Mouse (Mus musculus) heart, adult 18-20 months (tissue): Measurements from ENCODE around the gene Ms4a4b. TPM values are rescaled to one million over a fixed set of nuclear protein-coding genes. Genes with fewer than 3 reads are reported as not detected.
"Not testable (repeated sequence)": the region's sequence is repeated elsewhere in the genome, so short reads cannot be mapped to it uniquely, and the experiment has no call there.

Source experiments
- DNase-seq, 2 experiments: peaks; one replicate each; pipeline ENCODE4 v3.0.0; 2021 to 2022; ENCODE audit warnings: mixed read lengths in 1 of 2
- total RNA-seq, 2 experiments: library from RNA; stranded (reverse); gene quantifications; 2 replicates each; pipeline ENCODE4 v1.2.3; 2021

The Ms4a4b gene
- total RNA-seq, 2 experiments from 2014 or later: 1.1 to 5.0 TPM

DNA sequence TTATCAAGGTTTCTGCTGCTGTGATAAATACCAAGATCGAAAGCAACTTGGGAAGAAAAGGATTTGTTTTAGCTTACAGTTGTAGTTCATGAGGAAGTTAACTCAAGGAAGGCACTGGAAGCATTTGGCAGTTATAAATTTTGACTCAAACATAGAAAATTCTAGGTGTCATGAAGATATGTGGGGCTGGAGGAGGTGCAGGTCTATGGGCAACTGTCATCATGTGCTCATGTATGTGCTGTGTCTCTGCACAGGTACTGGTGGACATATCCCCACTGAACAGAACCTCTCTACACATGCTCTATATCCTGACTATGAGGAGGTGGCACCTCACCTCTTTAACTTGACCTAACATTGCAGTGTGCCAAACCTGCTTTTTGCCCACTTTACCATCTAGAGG is 43.2 kb downstream of the Ms4a4b start:
- no peak for DNase-seq

DNA sequence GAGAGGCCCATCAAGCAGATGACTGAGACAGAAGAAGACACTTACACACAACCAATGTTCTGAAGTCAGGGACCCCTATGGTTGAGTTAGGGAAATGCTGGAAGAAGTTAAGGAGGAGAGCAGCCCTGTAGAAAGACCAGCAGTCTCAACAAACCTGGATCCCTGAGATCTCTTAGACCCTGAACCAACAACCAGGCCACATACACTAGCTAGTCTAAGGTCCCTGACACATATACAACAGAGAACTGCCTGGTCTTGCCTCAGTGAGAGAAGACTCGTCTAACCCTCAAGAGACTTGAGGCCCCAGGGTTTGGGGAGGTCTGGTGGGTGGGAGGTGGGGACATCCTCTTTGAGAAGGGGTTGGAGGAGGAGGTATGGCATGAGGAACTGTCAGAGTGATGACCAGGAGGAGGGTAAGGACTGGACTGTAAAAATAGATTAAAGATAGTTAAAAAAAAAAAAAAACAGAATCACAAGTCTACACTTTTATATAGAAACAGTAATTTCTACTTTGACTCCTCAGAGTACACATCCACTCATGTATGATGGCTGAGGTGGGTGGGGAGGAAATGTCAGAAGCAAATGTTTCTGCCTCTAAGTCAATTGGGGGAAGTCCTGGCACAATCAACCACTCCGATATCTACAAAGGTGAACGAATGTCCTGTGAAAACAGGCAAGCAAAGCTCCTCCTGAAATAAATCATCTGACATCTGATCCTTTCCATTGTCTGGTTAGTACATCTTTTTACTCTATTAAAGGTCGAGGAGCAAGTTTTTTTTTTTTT is 48.2 kb downstream of the Ms4a4b start:
- no peak for DNase-seq

DNA sequence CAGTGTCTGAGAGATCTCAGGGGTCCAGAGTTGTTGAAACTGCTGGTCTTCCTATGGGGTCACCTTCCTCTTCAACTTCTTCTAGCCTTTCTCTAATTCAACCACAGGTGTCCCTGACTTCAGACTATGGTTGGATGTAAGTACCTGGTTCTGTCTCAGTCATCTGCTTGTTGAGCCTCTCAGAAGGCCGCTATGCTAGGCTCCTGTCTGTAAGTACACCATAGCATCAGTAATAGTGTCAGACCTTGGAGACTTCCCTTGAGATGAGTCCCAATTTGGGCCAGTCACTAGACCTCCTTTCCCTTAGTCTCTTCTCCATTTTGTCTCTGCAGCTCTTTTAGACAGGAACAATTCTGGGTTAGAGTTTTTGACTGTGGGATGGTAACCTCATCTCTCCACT is 49.3 kb downstream of the Ms4a4b start:
- DNase-seq: no peak

DNA sequence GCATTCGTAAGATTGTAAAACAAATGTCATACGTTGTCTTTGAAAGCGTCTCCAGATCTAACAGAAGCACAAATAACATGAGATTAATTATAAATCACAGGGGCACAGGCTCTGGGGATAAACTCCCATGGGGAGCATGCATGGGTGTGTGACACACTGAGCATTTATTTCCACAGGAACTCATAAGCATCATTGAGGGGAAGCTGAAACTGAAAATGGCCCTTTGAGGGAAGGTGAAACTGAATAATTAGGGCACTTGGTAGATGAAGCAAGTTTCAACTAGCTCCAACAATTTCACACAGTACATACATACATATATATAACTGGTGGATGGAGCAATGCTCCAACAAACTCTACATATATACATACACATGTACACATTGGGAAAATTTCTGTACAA is 51.2 kb downstream of the Ms4a4b start:
- DNase-seq: no peak

DNA sequence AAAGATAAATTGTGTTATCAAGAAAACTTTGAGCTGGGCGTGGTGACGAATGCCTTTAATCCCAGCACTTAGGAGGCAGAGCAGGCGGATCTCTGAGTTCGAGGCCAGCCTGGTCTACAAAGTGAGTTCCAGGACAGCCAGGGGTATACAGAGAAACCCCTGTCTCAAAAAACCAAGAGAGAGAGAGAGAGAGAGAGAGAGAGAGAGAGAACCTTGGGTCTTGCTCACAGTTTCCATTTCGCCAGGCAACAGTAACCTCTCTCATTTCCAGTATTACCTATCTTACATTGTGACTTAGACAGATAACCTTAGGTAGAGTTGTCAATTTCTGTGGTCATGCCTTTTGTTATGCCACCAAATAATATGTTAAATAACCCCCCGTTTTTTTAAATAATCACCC is 53.0 kb downstream of the Ms4a4b start:
- no peak for DNase-seq

DNA sequence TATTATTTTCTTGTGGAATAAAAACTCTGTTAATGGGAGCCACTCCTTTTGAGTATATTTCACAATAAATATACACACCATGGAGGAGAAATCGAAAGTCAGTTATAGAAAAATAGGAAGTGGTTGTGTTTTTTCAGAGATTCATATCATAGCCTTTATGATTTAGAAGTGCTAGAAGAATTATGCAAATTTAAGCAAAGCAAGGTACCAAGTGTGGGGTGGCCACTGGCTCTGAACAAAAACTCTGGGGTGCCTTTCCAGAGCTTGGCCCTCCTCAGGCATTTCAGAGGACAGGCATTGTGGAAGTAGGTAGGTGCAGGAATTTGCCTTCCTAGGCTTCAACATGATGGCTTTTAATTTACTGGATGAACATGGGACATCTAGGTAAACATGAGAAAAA is 53.9 kb downstream of the Ms4a4b start:
- not testable (repeated sequence) for DNase-seq

DNA sequence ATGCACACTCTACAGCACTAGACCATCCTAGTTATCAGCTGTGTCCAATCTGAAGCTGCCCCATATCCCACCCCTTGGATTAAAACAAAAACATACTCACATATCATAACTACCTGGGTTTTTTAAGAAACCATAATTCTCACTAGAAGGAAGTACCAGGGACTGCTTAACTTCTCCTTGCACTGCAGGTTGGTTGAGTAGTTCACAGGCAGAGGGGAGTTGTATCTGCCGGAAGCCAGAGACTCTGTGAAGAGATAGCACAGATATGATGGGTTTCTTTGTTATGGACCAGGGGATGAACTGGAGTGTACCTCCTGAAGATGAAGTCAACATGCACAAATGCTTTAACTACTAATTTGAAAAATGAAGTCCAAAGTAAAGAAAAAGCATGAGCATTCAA is 57.4 kb downstream of the Ms4a4b start:
- DNase-seq: no peak

DNA sequence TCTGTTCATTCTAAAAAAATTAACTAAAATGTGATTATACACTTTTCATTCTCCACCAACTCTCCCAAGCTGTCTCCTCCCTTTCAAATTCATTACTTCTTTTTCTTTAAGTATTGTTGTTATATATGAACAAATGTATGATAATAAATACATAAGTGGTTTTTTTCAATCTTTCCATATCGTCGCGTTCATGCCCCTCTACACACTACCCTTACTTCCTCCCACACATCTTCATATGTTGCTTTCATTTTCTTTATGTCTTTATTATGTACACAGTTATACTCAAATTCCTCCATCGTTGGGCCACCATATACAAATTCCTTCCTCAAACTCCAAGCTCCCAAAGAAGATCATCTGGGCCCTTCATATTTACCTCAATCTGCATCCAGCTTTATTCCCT is 58.0 kb downstream of the Ms4a4b start:
- DNase-seq: no peak

DNA sequence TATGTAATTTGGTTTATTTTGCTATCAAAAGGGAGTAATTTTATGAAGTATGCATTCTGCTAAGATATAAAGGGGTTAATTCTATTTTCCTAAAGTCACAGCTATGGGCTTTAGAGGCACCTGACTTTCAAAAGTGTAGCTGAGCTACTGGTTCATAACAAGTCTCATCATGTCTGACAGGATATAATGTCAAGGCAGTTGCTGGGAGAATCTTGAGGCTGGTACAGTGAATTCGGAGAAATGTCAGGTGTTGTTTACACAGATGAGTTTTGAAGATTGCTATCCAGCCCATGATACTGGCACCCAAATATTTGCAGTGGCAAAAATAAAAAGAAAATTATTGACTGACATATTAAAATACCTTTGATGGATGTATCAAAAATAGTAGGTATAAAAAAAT is 61.5 kb downstream of the Ms4a4b start:
- no peak for DNase-seq

DNA sequence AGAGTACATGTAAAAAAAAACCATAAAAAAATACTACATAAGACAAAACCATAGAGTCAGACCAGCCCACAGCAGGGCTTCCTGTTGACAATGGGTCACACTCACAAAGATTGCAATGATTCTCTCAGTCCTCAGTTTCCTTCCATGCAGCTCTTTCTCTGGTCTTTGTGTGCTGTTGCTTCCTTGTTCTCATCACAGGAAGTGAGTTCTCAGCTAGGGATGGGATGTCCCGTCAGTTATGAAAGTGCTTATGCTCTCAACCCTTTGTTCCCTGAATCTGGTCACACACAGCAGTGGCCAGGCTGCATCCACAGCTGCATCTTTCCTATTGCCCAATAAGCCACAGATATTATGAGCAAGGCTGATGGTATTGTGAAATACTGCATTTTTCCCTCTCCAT is 70.1 kb downstream of the Ms4a4b start:
- DNase-seq: peak; percentile 32 to 64

DNA sequence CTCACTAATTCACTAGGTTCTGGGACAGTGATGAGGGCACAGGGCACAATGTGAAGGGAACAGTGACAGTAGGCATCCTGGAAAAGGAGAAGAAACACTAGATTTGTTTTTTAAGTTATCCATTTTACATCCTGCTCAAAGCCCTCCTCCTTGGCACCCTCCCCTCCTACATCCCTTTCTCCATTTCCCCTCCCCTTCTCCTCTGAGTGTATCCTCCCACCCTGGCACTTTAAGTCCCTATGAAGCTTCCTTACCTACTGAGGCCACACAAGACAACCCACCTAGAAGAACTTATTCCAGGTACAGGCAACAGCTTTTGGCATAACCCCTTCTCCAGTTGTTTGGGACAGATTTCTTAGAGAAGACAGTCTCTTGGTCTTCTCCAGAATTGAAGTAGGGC is 72.9 kb downstream of the Ms4a4b start, which contains the start of gene Ms4a6b:
Ms4a6b (plus strand) TSS at position 267 of the 400 bp plus-strand sequence.
- DNase-seq: no peak

Other genes with a start within 250 kb of the Ms4a4b start
- gene Ms4a13, start 246.8 kb upstream of the Ms4a4b start, total RNA-seq: not detected
- gene Ms4a12, start 211.1 kb upstream of the Ms4a4b start, total RNA-seq: not detected
- gene Ms4a1, start 177.3 kb upstream of the Ms4a4b start, total RNA-seq: 1 to 10 TPM in 1 of 2 experiments, under 1 TPM in 1; 0.35 to 4.4 TPM
- gene Ms4a5, start 159.7 kb upstream of the Ms4a4b start, total RNA-seq: not detected
- under 1 TPM in 1 of 2 experiments, not detected in 1; 0.12 TPM for gene Ms4a14, start 129.1 kb upstream of the Ms4a4b start, total RNA-seq
- 1 to 10 TPM; 1.7 to 1.9 TPM for gene Ms4a7, start 107.4 kb upstream of the Ms4a4b start, total RNA-seq
- gene Ms4a4a, start 68.0 kb upstream of the Ms4a4b start, total RNA-seq: 1 to 10 TPM; 9.1 to 9.5 TPM
- 1 to 10 TPM in 1 of 2 experiments, under 1 TPM in 1; 0.94 to 1.3 TPM for gene Ms4a4c, start 38.8 kb upstream of the Ms4a4b start, total RNA-seq
- gene Ms4a6c, start 25.8 kb downstream of the Ms4a4b start, total RNA-seq: 1 to 10 TPM; 7.6 to 9.6 TPM
- under 1 TPM in 1 of 2 experiments, not detected in 1; 0.82 TPM for gene Gm8369, start 42.4 kb downstream of the Ms4a4b start, total RNA-seq
- 1 to 10 TPM; 7.0 to 9.7 TPM for gene Ms4a6b, start 73.0 kb downstream of the Ms4a4b start, total RNA-seq
- 1 to 10 TPM; 5.4 to 6.7 TPM for gene Ms4a4d, start 93.2 kb downstream of the Ms4a4b start, total RNA-seq
- gene Ms4a6d, start 161.3 kb downstream of the Ms4a4b start, total RNA-seq: 1 to 10 TPM; 3.6 to 4.7 TPM
- not detected for gene Ms4a2, start 180.2 kb downstream of the Ms4a4b start, total RNA-seq
- gene Ms4a3, start 197.3 kb downstream of the Ms4a4b start, total RNA-seq: not detected
- gene Oosp2, start 217.0 kb downstream of the Ms4a4b start, total RNA-seq: not detected
- not detected for gene Oosp1, start 247.6 kb downstream of the Ms4a4b start, total RNA-seq